Mouse (Mus musculus): Measurements from ENCODE around the gene Gm527. TPM values are rescaled to one million over a fixed set of nuclear protein-coding genes. Genes with fewer than 3 reads are reported as not detected.

Gm527 gene
- total RNA-seq (2021), result 10 to 100 TPM; 11.9 to 14.5 TPM

DNA sequence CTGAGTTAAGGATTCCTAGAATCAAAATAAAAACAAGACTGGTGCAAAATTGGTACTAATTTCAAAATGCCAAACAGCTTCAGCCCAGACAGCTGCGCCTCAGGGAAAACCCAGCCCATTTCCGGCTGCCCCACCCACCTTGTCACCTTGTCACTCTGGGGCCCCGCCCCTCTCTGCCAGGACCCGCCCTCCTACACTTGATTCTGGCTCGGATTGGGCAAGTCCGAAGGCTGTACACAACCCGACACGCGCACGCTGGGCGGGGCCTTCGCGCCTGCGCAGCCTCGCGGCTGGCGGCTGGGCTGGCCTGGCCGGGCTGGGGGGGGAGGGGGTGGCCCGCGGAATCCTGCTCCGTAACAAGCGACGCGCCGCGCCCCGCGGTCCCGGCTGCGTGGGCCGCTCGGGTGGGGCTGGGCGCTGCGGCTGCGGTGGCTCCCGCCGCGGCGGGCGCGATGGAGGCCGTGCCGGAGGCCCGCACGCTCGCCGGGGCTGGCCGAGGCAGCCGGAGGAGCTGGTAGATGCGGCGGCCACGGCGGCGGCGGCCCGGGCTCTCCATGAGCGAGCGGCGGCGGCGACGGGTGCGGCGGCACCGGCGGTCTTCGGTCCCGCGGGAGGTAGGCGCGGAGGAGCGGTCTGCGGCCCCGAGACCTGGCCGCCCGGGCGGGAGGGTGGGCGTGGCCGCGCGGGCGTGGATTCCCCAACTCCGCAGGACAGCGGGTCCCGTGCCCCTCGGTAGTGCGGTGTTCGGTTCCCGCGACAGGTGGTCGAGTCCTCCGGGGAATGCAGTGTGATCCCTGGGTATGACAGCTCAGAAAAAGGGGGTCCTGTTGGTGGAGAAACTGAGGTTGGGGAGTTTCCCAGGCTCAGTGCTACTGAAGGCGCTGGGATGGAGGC, at the start of gene Gm527:
TSS of gene Gm527 (plus strand) at position 329 of the 894 bp plus-strand sequence.
- peak; percentile 79 to 84 for DNase-seq (ENCODE audit: extremely low spot score in 1 of 2, low spot score in 1 of 2)

DNA sequence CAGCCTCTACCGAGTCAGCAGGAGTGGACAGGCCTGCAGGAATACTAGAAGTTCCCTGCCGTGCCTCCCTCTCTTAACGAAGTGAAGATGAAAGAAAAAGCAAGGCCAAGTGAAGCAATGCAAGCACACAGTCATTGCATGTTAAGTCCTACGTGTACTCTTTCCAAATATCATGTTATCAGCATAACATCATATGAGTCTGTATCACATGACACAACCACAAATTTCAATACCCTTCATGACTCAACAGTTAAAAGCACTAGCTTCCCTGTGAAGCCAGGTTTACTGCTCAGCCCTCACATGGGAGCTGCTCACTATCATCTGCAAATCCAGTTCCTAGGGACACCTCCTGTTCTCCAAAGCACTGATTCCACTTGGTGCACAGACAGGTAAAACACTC, 46.6 kb upstream of the Gm527 start:
- no peak for DNase-seq (ENCODE audit: extremely low spot score in 1 of 2, low spot score in 1 of 2)

DNA sequence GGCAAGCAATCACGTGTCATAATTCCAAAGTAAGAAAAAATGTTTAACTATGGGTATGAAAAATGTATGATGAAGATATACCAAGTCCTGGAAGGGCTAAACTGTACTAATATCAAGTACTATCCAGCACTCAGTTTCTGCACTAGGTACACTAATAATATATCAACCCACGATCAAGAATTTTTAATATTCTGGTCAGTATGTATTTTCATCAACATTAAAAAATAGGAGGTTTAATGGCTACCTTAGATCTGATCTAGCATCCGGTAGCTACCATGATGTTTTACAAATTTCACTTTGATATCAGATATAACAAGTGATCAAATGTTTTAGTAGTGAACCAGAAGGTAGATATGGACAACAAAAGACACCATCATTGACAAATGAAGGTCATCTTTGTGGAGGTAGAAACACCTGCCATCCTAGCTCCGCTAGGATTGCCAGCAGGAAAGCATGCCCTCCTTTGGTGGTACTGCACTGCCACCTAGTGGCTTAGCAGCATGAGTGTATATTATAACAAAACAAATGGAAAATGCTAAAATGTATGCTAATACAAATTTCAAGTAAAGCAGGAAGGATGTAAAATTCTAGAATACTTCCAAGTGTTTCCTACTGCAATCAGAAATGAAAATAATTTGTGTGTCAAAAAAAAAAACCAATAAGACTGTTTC, 20.5 kb upstream of the Gm527 start:
- peak; percentile 36 to 78 for DNase-seq (ENCODE audit: extremely low spot score in 1 of 2, low spot score in 1 of 2)

DNA sequence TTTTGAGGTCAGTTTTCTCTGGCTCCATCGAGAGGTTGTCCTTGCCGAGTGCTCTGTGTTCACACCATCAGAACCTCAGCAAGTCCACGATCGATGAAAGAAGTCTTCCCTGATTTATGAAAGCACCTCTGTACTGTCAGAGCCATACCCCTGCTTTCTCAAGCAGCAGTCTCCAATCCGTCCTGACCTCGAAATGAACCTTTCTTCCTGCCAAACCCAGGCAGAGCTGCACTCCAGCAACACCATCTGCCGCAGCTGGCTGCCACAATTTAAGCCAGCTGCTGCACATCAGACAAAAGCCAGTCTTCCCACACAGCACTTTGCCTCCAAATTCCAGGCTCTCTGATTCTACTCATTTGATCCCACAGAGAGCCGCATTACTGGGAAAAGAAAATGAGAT, 15.2 kb upstream of the Gm527 start:
- no peak for DNase-seq (ENCODE audit: extremely low spot score in 1 of 2, low spot score in 1 of 2)

DNA sequence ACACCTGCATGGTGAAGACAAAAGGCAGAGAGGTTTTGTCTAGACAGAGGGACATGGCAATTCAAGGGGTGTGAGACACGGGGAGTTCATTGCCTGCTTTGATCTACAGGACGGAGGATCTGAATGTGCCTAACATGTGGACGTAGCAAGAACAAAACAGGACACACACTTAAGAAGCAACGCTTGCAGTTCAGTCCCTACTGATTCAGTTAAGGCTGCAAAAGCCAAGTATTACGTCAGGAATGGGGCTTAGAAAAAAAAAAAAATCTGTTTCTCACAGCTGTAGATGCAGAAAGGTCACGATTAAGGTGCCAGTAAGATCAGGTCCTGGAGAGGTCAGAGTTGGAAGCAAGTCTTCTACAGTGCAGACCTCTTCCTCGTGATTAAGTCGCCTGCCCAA, 14.5 kb upstream of the Gm527 start:
- DNase-seq (ENCODE audit: extremely low spot score in 1 of 2, low spot score in 1 of 2), result no peak

DNA sequence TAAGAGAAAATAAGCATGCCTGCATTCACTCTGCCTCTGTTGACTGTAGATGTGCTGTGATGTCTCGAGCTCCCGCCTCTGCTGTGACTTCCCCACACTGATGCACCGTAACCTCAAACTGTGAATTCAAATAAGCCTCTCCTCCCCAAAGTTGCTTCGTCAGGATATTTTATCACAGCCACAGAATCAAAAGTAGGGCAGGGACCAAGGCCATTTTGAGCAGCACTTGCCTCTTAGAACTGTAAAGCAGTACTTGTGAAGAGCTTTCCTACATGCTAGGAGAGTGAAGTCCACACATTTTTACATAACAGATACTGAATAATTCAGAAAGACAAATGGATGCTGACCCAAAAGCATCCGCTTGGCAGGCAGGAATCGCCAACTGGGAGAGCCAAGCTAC, 4.7 kb upstream of the Gm527 start:
- DNase-seq (ENCODE audit: extremely low spot score in 1 of 2, low spot score in 1 of 2), result no peak

DNA sequence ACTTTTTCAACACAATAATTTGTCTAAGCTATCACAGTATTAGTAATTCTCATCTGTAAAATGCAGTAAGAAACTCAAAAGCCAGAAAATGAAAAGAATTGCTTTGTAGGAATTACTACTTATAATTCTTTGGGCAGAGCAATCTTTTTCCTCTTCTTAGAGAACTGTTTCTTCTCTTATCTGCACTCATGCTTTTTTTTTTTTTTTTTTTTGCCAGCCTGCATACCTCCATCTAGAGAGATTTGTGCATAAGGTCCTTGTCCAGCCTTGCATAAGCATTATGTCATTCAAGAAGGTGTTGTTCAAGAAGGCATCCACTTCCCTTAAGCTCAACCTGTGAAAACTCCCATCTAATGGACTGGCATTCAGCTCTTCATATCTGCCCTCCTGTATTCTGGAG, 971 bp upstream of the Gm527 start:
- DNase-seq (ENCODE audit: extremely low spot score in 1 of 2, low spot score in 1 of 2), result no peak

DNA sequence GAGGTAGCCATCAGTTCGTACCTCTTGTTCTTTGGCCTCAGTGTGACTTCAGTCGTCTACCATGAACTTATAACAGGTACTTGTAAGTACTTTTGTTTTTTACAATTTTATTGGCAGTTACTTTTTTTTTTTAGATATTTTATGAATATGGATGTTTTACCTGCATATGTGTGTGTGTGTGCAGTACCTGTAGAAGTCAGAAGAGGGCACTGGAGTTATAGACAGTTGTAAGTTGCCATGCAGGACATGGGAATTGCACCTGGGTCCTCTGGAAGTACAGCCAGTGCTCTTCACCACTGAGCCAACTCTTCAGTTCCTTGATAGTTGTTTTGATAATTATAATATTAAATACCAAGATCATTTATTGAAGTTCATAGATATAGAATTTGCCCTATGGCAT, 19.8 kb downstream of the Gm527 start:
- DNase-seq (ENCODE audit: extremely low spot score in 1 of 2, low spot score in 1 of 2), result no peak

DNA sequence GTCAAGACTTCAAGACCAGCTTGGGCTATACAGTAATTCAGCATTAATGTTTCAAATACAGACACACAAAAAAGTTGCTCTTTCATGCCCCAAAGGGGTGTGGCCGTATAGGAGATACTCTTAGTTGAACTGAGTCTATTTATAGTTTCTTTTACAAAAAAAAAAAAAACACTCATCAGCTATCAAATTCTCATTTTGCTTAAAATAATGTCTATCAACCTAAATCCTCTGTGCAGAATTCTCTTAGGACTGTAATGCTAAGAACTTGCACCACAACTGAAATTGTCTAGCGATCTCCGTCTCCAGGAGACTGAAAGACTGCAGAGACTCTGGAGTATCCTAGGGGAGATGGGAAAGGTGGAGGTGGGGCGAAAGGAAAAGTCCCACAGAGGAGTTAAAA, 46.9 kb downstream of the Gm527 start:
- no peak for DNase-seq (ENCODE audit: extremely low spot score in 1 of 2, low spot score in 1 of 2)

DNA sequence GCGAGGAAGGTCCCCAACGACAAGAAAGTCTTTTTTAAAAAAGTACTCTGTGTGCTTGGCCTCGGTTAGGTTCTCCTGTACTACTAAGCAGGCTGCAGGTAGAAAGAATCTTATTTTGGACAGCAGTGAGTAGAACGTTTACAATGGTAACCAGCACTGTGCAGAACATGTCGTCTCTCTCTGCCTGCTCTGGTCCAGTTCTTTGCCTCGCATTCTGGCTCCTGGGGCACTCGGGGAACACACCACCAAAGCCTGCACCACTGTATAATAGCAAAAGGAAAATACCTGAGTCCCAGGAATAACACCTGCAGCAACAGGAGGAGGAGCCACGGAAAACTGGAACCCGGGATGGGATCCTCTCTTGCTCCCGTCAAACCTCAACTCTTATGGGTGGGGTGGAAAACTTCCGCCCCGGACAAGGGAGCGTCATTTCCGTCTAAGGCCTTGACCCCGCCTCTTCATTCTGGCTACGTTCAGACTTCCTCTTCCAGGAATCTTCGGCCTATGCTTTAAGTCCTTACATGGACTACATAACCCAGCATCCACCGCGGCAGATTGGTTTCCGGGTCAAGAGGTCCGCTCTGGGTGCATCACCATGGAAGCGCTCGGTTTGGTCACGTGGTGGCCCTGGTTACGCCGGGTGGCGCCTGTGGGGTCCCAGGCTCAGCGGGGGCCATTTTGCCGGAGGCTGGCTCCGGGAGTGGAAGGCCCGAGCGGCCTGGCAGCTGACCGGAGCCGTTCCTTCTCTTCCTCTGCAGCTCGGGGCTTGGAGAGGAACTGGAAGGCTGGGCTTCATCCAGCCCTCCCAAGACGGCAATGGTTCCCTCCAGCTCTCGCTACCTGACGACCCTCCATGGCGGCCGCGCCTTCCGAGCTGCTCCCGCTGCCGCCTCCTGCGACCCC, 47.7 kb downstream of the Gm527 start, which contains the start of the genes Klhl28 and Togaram1:
TSS of gene Klhl28 (minus strand) at position 411 of the 903 bp plus-strand sequence.
TSS of gene Togaram1 (plus strand) at position 681 of the 903 bp plus-strand sequence.
- peak; percentile 91 to 92 for DNase-seq (ENCODE audit: extremely low spot score in 1 of 2, low spot score in 1 of 2)

DNA sequence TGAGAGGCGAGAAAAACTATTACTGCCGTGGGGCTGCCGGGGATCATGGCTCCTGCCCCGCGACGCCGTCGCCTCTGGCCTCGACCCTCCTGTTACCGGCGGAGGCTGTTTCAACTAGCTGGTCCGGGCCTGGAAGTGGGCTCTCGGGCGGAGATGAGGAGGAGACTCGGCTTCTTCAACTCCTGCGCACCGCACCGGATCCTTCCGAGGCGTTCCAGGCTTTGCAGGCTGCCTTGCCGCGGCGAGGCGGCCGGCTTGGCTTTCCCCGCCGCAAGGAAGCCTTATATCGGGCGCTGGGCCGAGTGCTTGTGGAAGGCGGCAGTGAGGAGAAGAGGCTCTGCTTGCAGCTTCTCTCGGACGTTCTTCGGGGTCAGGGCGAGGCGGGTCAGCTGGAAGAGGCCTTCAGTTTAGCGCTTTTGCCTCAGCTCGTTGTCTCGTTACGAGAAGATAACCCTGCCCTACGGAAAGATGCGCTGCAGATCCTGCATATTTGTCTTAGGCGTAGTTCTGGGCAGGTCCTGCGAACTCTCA, 48.5 kb downstream of the Gm527 start:
- peak; percentile 30 to 48 for DNase-seq (ENCODE audit: extremely low spot score in 1 of 2, low spot score in 1 of 2)

DNA sequence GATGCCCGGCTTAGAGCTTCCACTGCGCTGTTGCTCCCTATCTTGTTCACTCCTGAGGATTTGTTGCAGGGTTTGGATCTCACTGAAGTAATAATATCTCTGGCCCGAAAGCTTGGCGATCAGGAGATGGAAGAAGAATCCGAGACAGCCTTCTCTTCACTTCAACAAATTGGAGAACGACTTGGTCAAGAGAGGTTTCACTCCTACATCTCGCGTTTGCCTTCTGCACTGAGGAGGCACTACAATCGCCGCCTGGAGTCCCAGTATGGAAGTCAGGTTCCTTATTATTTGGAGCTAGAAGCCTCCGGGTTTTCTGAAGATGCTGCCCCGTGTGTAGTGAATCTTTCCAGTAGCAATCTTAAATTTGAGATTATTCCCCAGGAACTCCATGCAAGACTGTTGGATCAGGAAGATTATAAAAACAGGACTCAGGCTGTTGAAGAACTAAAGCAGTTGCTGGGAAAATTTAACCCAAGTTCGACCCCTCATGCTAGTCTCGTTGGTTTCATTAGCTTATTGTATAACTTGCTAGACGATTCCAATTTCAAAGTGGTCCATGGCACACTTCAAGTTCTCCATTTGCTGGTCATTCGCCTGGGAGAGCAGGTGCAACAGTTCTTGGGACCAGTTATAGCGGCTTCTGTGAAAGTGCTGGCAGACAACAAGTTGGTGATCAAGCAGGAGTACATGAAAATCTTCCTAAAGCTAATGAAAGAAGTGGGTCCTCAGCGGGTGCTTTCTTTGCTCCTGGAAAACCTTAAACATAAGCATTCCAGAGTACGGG, 49.1 kb downstream of the Gm527 start:
- DNase-seq (ENCODE audit: extremely low spot score in 1 of 2, low spot score in 1 of 2), result no peak

DNA sequence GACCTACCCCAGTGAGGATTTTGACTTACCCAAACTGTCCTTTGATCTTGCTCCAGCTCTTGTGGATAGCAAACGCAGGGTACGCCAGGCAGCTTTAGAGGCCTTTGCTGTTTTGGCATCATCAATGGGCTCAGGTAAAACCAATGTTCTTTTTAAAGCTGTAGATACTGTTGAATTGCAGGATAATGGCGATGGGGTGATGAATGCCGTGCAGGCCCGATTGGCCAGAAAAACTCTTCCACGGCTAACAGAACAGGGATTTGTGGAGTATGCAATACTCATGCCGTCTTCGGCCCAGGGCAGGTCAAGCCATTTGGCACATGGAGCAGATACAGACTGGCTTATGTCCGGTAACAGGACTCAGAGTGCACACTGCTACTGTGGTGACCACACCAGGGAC, 49.8 kb downstream of the Gm527 start:
- DNase-seq (ENCODE audit: extremely low spot score in 1 of 2, low spot score in 1 of 2), result peak in 1 of 2 experiments; percentile 8

DNA sequence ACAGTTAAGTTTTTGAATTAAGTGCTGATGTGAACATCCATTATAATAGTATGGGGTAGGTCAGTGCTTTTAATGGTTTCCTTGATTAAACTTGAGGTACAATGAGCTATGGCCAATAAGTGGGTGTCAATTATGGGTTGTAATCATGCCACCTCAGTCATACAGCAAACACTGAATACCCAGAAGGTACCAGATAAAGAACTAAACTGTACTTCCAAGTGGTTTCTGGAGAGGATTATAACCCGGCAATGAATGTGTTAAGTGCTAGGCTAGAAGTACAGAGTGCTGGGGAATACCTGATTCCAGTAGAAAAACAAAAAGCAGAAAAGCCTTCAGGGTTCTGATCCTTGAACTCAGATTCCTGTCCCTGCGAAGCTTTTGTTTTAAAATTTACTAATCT, 50.4 kb downstream of the Gm527 start:
- no peak for DNase-seq (ENCODE audit: extremely low spot score in 1 of 2, low spot score in 1 of 2)

DNA sequence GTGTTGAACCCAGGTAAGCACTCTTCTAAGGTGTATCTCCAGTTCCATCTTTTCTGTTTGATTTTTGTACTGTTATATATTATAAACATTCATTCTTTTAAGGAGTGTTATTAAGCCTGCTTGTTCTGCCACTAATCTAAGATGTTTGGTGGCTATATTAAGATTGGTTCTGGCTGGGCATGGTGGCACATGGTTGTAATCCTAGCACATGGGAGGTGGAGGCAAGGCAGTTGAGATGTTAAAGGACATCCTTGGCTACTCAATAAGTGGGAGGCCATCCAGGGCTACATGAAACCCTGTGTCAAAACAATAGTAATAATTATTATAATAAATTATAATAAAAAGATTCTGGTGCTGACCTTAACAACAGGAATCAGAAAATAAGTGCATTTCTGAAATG, 53.7 kb downstream of the Gm527 start:
- no peak for DNase-seq (ENCODE audit: extremely low spot score in 1 of 2, low spot score in 1 of 2)

DNA sequence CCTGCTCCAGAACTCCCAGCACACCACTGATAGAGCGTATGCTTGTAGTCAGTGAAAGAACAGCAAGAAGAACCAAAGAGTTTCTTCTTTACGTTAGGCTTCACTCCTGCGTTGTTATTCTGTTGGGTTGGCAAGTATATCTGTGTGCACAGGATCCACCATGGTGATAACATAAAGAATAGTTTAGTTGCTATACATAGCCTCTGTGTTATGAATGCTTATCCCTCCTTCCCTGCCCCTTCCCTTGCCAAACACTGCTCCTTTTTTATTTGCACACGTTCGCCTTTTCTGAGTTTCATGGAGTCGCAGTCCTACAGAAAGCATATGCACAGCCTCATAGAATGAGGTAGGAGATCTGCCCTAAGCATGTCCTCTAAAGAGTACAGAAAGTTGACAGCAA, 54.4 kb downstream of the Gm527 start:
- DNase-seq (ENCODE audit: extremely low spot score in 1 of 2, low spot score in 1 of 2), result no peak
